Mouse (Mus musculus): ENCODE measurements at regions not wholly inside any gene's neighbourhood (a gene's known extent, or its start where the extent isn't known, plus 50 kb on each side); places are given as distances from the start of the nearest gene placed in this dataset.

GRCm38 (mm10) chr8:100772742-100773370 lies 1356.6 kb upstream of the Cdh8 start:
- Histone ChIP-seq H3K4me1 (ENCODE audit: control insufficient read depth in 1 of 2, insufficient read depth in 2 of 2, low read length in 2 of 2) (no peaks in the 10 kb centered on the region; a peak in 1 of 4 replicates), H3K9ac (ENCODE audit: control insufficient read depth, low read depth, low read length, poor library complexity, severe bottlenecking) (no peak overlapping the region), H3K27ac (ENCODE audit: control insufficient read depth, low read depth, low read length) (no peak overlapping the region), H3K79me2 (ENCODE audit: control insufficient read depth, insufficient read depth, low read length, poor library complexity) (no peaks in the 10 kb centered on the region), H3K9me3 (replicated peaks; ENCODE audit: insufficient read depth, low read length) (no peaks in the 10 kb centered on the region), H3K36me3 (ENCODE audit: control insufficient read depth in 1 of 2, insufficient read depth in 2 of 2, low read length in 2 of 2) (no peaks in the 10 kb centered on the region), H3K4me3 (ENCODE audit: control insufficient read depth in 1 of 2, insufficient read depth in 1 of 2, low read depth in 2 of 2, low read length in 2 of 2) (no peak overlapping the region), H3K27me3 (ENCODE audit: control insufficient read depth in 1 of 2, insufficient read depth in 2 of 2, low read length in 2 of 2) (no peaks in the 10 kb centered on the region)
- TF ChIP-seq HCFC1 (IDR thresholded peaks at IDR 0.05; ENCODE audit: low read depth, low read length) (no peak), CTCF (IDR thresholded peaks at IDR 0.05 in 2 of 3, conservative IDR thresholded peaks at IDR 0.05 in 1 of 3; ENCODE audit: control insufficient read depth in 1 of 3, insufficient read depth in 1 of 3, low read depth in 2 of 3, low read length in 3 of 3, poor library complexity in 1 of 3, severe bottlenecking in 1 of 3) (peak; percentile 71 to 79 (median 77)), RCOR1 (IDR thresholded peaks at IDR 0.05; ENCODE audit: low read depth, low read length) (no peak), ELF1 (IDR thresholded peaks at IDR 0.05; ENCODE audit: low read depth, low read length) (no peak), MEF2A (IDR thresholded peaks at IDR 0.05; ENCODE audit: extremely low read depth, insufficient replicate concordance, low read depth, low read length, poor library complexity, severe bottlenecking) (no peak), MAFK (IDR thresholded peaks at IDR 0.05; ENCODE audit: borderline replicate concordance, low read depth, low read length) (no peak), MAX (IDR thresholded peaks at IDR 0.05; ENCODE audit: low read length) (no peak), MAZ (IDR thresholded peaks at IDR 0.05; ENCODE audit: low read depth, low read length) (no peak), NRF1 (IDR thresholded peaks at IDR 0.05; ENCODE audit: insufficient read depth, low read depth, low read length, poor library complexity, severe bottlenecking) (no peak), GATA1 (IDR thresholded peaks at IDR 0.05; ENCODE audit: low read depth, low read length) (no peak), TBP (IDR thresholded peaks at IDR 0.05; ENCODE audit: low read depth, low read length) (no peak), KAT2A (conservative IDR thresholded peaks at IDR 0.05; ENCODE audit: low read depth, low read length) (no peak), ZMIZ1 (IDR thresholded peaks at IDR 0.05; ENCODE audit: low read depth, low read length) (no peak), GABPA (IDR thresholded peaks at IDR 0.05; ENCODE audit: low read depth, low read length) (no peak), USF1 (IDR thresholded peaks at IDR 0.05; ENCODE audit: low read depth, low read length) (no peak), SMC3 (IDR thresholded peaks at IDR 0.05; ENCODE audit: low read depth, low read length) (peak; percentile 80), POLR2AphosphoS5 (IDR thresholded peaks at IDR 0.05; ENCODE audit: borderline replicate concordance, low read depth, low read length) (no peak), POLR2A (IDR thresholded peaks at IDR 0.05; ENCODE audit: control insufficient read depth in 1 of 2, insufficient read depth in 1 of 2, low read depth in 1 of 2, low read length in 2 of 2, poor library complexity in 1 of 2) (no peak), ZC3H11A (IDR thresholded peaks at IDR 0.05; ENCODE audit: low read depth, low read length) (peak; percentile 75), RAD21 (IDR thresholded peaks at IDR 0.05; ENCODE audit: low read depth, low read length) (peak; percentile 89), POLR2AphosphoS2 (IDR thresholded peaks at IDR 0.05; ENCODE audit: low read length) (no peak), ETS1 (IDR thresholded peaks at IDR 0.05; ENCODE audit: low read depth, low read length) (no peak)
- peak; percentile 68 for DNase-seq (ENCODE audit: low read depth, low spot score)

All from MEL (cell line).